Mouse (Mus musculus) brain, embryonic 14.5 days (tissue): ENCODE measurements around the gene Tmem198.

Experiments
- CTCF ChIP-seq: fragments of 200-500 bp; IDR thresholded peaks from 2 replicates; pipeline ENCODE4 v1.5.1; 2012; ENCODE audit warnings: inconsistent platforms, mild to moderate bottlenecking, moderate library complexity, borderline replicate concordance; ENCODE audit not compliant: insufficient read depth, insufficient read length; ENCODE audit errors: extremely low read depth
- POLR2A ChIP-seq: fragments of 200-500 bp; IDR thresholded peaks from 2 replicates; pipeline ENCODE4 v1.6.1; 2012; ENCODE audit warnings: mild to moderate bottlenecking, inconsistent platforms, borderline replicate concordance; ENCODE audit not compliant: poor library complexity, insufficient read depth, insufficient read length, severe bottlenecking; ENCODE audit errors: extremely low read depth

GRCm38 (mm10) chr1:75455948-75456347, 23.4 kb upstream of the Tmem198 start:
- TF ChIP-seq POLR2A (no peak), CTCF (no peak)
